Mouse (Mus musculus) left cerebral cortex, adult 2 months (tissue): ENCODE results near the gene Rnasel. TPM values are rescaled to one million over a fixed set of nuclear protein-coding genes. Genes with fewer than 3 reads are reported as not detected.
A peak's percentile ranks its signal among the peaks of the same experiment; 100 is the strongest.
"Not testable (repeated sequence)": the region's sequence is repeated elsewhere in the genome, so short reads cannot be mapped to it uniquely, and the experiment has no call there.

Experiments
- DNase-seq, 2 experiments: peaks; one replicate each; pipeline ENCODE4 v3.0.0; 2021 to 2022; ENCODE audit warnings: low spot score in 2 of 2, mixed read lengths in 1 of 2; ENCODE audit errors: extremely low spot score in 1 of 2
- H3K27ac ChIP-seq: fragments of 200-600 bp; 2 replicates; pipeline ENCODE4 v1.8.1; 2022
- H3K4me3 ChIP-seq: fragments of 200-600 bp; 2 replicates; pipeline ENCODE4 v1.8.1; 2022
- CTCF ChIP-seq: fragments of 200-600 bp; IDR thresholded peaks from 2 replicates; pipeline ENCODE4 v1.8.1; 2022; ENCODE audit warnings: antibody characterized with exemption, mild to moderate bottlenecking, moderate library complexity
- intact Hi-C: fragments of 180-260 bp; cut with DNase I; formaldehyde crosslinking; loops from one replicate; pipeline ENCODE4 v1.15.1; 2025
- total RNA-seq, 2 experiments: library from RNA; stranded (reverse); gene quantifications; 2 replicates each; pipeline ENCODE4 v1.2.3; 2021

Gene Rnasel
- total RNA-seq, 2 experiments from 2014 or later: 10.9 to 12.5 TPM

DNA sequence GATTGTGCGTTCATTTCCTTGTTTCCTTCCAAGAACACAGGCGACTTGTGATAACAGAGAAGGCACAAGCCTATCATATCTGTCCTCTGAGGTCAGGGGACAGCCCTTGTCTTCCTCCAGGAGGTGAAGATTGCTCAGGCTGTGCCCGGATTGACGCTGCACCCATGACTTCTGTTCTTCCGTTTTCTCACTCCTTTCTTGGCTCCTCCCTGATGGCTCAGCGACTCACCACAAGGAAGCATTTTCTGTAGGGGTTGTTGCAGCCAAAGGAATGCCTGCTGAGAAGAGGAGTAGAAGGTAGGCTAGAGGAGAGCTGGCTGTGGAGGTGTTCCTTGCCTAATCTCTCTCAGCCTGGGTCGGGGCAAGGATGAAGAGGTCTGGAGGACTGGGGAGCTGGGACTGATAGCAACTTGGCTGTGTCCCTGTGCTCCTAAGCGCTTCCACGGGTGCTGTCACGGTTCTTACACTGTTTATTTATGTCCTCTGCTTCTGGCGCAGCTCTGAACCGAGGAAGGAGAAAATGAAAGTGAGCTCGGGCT lies 2.6 kb downstream of the Rnasel start:
- peak overlapping the region; percentile 60 for H3K27ac ChIP-seq
- intact Hi-C loops: no loop called here
- no peak for TF ChIP-seq CTCF
- DNase-seq: peak in 1 of 2 experiments; percentile 44
- H3K4me3 ChIP-seq: peak overlapping the region; percentile 54

DNA sequence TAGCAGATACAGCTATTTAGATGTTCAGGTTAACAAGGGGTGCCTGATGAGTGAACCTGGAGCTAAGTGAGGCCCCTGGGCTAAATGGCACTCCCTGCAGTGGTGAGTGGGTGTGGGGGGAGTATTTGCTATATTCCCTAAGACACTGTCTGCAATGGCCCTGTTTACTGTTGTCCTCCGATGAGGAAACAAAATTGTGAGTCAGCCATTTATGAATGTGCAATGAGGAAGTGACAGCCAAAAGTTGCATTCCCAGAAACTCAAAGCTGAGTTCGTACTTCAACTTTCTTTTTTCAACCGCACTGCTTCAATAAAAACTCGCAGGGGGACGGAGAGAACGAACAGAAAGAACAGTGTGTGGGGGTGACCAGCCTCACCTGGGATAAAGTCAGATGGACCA lies 3.3 kb downstream of the Rnasel start:
- Histone ChIP-seq H3K4me3 (peak overlapping the region; percentile 54), H3K27ac (peak overlapping the region; percentile 60)
- no peak for TF ChIP-seq CTCF
- intact Hi-C loops: no loop called here
- DNase-seq: no peak

DNA sequence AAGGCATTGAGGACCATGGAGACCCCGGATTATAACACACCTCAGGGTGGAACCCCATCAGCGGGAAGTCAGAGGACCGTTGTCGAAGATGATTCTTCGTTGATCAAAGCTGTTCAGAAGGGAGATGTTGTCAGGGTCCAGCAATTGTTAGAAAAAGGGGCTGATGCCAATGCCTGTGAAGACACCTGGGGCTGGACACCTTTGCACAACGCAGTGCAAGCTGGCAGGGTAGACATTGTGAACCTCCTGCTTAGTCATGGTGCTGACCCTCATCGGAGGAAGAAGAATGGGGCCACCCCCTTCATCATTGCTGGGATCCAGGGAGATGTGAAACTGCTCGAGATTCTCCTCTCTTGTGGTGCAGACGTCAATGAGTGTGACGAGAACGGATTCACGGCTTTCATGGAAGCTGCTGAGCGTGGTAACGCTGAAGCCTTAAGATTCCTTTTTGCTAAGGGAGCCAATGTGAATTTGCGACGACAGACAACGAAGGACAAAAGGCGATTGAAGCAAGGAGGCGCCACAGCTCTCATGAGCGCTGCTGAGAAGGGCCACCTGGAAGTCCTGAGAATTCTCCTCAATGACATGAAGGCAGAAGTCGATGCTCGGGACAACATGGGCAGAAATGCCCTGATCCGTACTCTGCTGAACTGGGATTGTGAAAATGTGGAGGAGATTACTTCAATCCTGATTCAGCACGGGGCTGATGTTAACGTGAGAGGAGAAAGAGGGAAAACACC lies 4.7 kb downstream of the Rnasel start:
- TF ChIP-seq CTCF: no peak
- intact Hi-C loops: no loop called here
- Histone ChIP-seq H3K4me3 (no peak overlapping the region), H3K27ac (no peak overlapping the region)
- DNase-seq: no peak

DNA sequence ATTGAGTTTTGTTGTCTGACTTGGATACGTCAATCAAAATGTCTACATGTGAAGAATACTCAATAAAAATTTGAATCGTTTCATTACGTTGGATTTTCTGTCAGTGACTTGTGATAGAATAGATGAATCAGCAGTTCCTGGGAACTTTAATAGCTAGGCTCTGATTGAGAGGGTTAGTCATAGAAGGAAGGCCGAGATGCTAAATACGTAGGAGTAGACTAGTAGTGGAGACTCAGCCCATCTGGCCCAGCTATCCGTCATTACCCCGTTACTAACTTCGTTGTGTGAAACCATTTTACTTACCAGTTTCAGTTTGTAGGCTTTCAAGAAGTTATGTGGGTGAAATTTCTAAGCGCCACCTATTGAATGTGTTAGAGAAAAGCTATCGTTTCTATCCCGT lies 14.9 kb downstream of the Rnasel start:
- no peak; the same call in 1 of the 2 replicates for TF ChIP-seq CTCF
- DNase-seq: no peak
- intact Hi-C loops: no loop called here
- no peak overlapping the region for H3K4me3 ChIP-seq
- H3K27ac ChIP-seq: no peak overlapping the region

DNA sequence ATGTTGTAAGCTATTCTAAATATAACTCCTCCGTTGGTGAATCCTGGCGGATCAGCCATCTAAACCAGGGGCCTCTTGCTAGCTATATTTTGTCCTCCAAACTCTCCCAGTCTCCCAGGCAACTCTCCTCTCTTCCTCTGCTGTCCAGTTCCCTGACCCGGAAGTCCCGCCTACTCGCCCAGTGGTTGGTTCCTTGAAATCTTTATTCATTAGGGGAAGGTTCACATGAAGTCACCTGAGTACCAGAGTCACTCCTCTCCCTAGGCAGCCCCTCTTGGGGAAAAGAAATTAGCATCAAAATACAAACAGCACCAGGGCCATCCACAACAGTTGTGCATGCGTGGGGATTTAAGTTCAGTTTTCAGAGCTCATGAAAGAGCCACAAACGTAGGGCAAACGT lies 17.1 kb downstream of the Rnasel start:
- no peak for TF ChIP-seq CTCF
- intact Hi-C loops: no loop called here
- no peak overlapping the region for H3K27ac ChIP-seq
- H3K4me3 ChIP-seq: no peak overlapping the region
- no peak for DNase-seq

DNA sequence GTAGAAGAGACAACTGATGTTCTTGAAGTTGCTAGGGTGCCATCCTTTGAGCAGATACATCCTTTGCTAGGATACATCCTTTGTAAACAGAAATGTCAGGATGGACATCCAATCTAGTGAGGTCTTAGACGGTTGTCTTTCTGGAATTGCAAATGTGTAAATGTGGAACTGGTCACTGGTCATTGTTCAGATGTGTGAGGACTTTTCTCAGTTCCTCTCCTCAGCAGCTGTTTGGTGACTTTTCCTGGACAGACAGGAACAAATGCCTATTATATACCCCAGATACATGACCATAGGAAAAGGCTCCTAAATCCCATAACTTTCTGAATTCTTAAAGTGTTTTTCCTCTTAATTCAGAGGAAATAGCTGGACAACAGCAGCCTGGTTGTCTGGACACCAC lies 18.1 kb downstream of the Rnasel start:
- no peak overlapping the region for H3K4me3 ChIP-seq
- no peak overlapping the region for H3K27ac ChIP-seq
- no peak for TF ChIP-seq CTCF
- intact Hi-C loops: no loop called here
- DNase-seq: no peak

DNA sequence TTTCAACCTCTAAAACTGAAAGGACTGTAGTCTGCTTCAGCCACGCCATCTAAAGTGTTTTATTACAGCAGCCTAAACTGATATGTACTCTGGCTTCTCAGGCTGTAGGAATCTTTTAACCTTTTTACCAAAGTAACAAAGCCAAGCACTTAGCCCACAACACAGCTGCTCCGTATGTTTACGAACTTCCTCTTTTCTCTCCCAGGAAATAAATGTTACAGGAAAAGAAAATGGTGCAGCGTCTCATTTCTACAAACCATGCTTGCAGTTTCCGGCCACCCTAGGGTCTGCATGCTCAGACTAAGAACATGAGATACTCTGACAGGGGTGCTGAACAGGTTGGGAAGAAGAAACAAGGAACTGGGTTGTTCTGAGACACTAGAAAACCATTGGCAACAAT lies 19.2 kb downstream of the Rnasel start:
- no peak for DNase-seq
- intact Hi-C loops: no loop called here
- Histone ChIP-seq H3K27ac (no peak overlapping the region), H3K4me3 (no peak overlapping the region)
- no peak for TF ChIP-seq CTCF

DNA sequence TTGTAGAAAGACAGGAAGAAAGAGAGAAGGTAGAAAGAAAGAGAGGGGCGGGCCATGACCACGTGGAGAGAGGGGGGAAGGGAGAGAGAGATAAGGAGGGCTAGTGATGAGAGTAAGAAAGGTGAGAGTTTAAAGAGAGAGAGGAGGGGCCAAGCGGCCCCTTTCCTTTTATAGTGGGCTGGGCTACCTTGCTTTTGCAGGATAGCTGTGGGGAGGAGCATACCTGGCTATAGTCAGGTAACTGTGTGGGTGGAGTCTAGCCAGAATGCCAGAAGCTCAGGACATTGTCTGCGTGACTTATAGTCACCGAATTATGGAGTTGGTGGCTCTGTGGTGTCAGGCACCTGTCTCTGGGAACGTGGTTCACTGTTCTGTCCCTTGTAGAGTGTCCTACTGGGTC lies 20.3 kb downstream of the Rnasel start:
- DNase-seq, H3K4me3 ChIP-seq, H3K27ac ChIP-seq, intact Hi-C loops: not testable (repeated sequence)

DNA sequence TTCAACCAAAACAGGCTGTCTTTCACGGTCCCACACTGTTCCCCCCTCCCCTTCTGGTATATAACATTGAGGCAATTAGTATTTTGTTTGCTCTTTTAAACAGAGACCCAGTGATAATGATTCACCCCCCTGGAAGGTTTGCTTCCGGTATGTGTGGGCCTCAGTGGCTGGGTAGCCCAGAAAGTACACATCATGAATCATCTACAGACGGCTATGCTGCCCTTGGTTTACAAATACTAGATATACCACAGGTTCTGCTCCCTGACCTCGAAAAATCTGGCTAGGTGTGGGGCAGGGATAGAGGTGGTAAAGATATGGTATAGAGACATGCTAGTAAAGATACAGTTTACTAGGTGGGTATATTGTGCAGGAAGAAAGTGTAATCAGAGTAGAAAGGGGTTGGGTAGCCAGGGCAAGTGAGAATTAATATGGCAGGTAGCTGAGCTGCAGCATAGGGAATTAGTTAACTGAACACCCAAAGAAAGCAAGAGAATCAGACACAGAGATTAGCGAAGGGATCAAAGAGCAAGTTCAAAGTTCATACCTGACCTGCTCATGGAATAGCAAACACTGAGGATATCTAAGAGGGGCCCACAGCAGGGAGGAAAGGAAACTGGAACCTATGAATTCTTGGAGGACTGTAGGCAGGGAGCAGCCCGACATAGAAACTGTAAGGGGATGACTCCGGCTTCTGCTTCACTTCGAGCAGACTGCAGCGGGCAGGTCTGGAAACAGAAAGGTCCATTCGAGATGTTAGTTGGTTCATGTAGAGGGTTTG lies 21.0 kb downstream of the Rnasel start:
- Histone ChIP-seq H3K4me3 (no peak overlapping the region), H3K27ac (no peak overlapping the region)
- intact Hi-C loops: no loop called here
- TF ChIP-seq CTCF: no peak
- no peak for DNase-seq

DNA sequence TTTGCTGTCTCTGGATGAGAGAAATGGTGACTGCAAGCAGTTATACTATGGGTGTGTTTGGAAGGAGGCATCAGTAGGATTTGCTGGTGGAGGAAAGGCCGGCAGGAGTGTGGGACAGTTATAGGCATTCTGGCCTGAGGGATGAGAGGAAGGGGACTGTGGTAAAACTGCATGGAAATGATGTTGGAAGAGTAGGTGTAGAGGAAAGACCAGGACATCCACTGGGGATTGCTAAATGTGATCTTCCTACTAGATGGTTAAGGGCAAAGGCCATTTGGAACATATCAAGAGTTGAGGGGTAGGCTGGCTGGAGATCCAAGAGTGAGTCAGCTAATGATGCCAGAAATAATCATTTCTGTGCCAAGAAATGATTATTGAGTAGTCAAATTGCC lies 21.5 kb downstream of the Rnasel start:
- no peak overlapping the region for H3K27ac ChIP-seq
- intact Hi-C loops: no loop called here
- no peak for TF ChIP-seq CTCF
- no peak for DNase-seq
- H3K4me3 ChIP-seq: no peak overlapping the region

DNA sequence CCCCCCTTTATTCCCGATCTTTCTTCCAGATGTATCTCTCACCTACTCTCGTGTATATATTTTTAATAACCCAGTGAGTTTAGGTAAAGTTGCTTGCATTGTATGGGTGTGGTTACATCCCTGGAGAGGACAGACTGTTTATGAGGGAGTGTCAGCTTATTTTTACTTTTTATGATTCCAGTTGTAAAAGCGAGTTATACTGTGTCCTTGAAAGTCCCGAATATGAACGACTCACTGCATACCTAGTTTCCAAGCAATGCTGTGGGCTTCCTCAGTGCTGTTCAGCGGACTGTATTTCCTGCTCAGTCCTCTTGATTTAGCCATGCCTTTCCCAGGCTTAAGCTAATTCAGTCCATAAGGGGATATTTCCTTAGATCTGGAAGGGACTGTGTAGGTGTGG lies 25.9 kb downstream of the Rnasel start:
- no peak overlapping the region for H3K4me3 ChIP-seq
- intact Hi-C loops: no loop called here
- no peak for DNase-seq

DNA sequence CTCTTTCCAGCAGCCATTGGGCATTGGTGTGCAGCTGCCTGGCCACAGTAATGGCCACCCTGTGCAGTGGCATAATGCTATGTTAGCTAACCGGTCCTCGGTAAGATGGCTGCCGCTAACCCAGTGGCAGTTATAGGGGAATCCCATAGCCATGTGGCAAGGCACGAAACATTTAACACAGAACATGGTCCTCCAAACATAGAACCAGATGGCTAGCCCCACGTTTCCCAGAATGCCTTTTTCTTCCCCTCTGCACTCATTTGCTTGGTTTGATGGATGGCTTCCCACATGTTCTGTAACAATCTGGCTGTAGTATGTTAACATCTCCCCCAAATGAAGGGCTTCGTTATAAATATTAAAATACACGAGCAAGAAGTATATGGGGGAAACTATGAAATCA lies 27.0 kb downstream of the Rnasel start:
- H3K4me3 ChIP-seq: no peak overlapping the region
- DNase-seq: no peak
- no peak overlapping the region for H3K27ac ChIP-seq
- no peak for TF ChIP-seq CTCF
- intact Hi-C loops: no loop called here

More for the DNA sequence above, 25.9 kb downstream of the Rnasel start:
- no peak for TF ChIP-seq CTCF
- H3K27ac ChIP-seq: no peak overlapping the region
